Mouse (Mus musculus) heart, postnatal 0 days (tissue): ENCODE measurements around the gene Clip3. TPM values are rescaled to one million over a fixed set of nuclear protein-coding genes. Genes with fewer than 3 reads are reported as not detected.
A peak's percentile ranks its signal among the peaks of the same experiment; 100 is the strongest.

Experiments used
- ATAC-seq: fragments of 200-750 bp; cut with Nextera tagmentation; 2 replicates; pipeline ENCODE4 v1.8.0; 2017; ENCODE audit warnings: low read depth, moderate number of reproducible peaks, moderate library complexity; ENCODE audit not compliant: insufficient read depth
- DNase-seq: peaks from one replicate; pipeline ENCODE4 v3.0.0-alpha.2; 2016; ENCODE audit warnings: low spot score
- H3K27ac ChIP-seq: fragments of 300-500 bp; sonication (generic); 2 replicates; pipeline ENCODE4 v1.5.1; 2014; ENCODE audit warnings: low read depth, mild to moderate bottlenecking
- H3K27me3 ChIP-seq: fragments of 300-500 bp; sonication (generic); 2 replicates; pipeline ENCODE4 v1.6.1; 2014; ENCODE audit warnings: low read length, mixed read lengths; ENCODE audit not compliant: control insufficient read depth, insufficient read depth
- H3K36me3 ChIP-seq: fragments of 300-500 bp; sonication (generic); replicated peaks from 2 replicates; pipeline ENCODE4 v1.6.1; 2014; ENCODE audit warnings: low read length, mixed read lengths; ENCODE audit not compliant: control insufficient read depth, insufficient read depth
- H3K4me1 ChIP-seq: fragments of 300-500 bp; sonication (generic); 2 replicates; pipeline ENCODE4 v1.6.1; 2014; ENCODE audit warnings: antibody characterized with exemption; ENCODE audit not compliant: control insufficient read depth, insufficient read depth
- H3K4me2 ChIP-seq: fragments of 300-500 bp; sonication (generic); 2 replicates; pipeline ENCODE4 v1.6.1; 2014; ENCODE audit warnings: low read depth, mild to moderate bottlenecking, low read length, moderate library complexity
- H3K4me3 ChIP-seq: fragments of 300-500 bp; sonication (generic); 2 replicates; pipeline ENCODE4 v1.5.1; 2014; ENCODE audit warnings: low read depth, low read length
- H3K9ac ChIP-seq: fragments of 300-500 bp; sonication (generic); replicated peaks from 2 replicates; pipeline ENCODE4 v1.6.1; 2014; ENCODE audit warnings: low read depth, low read length, mixed read lengths
- H3K9me3 ChIP-seq: fragments of 300-500 bp; sonication (generic); replicated peaks from 2 replicates; pipeline ENCODE4 v1.6.1; 2016; ENCODE audit warnings: low read length; ENCODE audit not compliant: control insufficient read depth
- CTCF ChIP-seq: IDR thresholded peaks from 2 replicates; pipeline ENCODE4 v1.5.1; 2016; ENCODE audit warnings: antibody characterized with exemption, control low read depth, low read depth
- EP300 ChIP-seq: IDR thresholded peaks from 2 replicates; pipeline ENCODE4 v1.6.1; 2016; ENCODE audit warnings: antibody characterized with exemption, low read depth
- WGBS: fragments of 180-500 bp; shearing (Covaris S2); extraction: QIAGEN DNeasy Blood & Tissue Kit; methylation state at CpG from one replicate; pipeline ENCODE4 v1.1.7; 2014; 5-methylcytosine and 5-hydroxymethylcytosine counted together
- polyA plus RNA-seq: library from polyadenylated mRNA; unstranded; fragments of >200 nt; fragmentation: Nextera tagmentation; extraction: Ambion mirVana; gene quantifications from 2 replicates; pipeline ENCODE4 v1.2.1, GENCODE M21; 2015
- total RNA-seq: library from RNA; depleted of rRNA; stranded (reverse); fragments of >200 nt; gene quantifications from 2 replicates; pipeline ENCODE4 v1.2.3, GENCODE M21; 2014; ENCODE audit warnings: low replicate concordance

The Clip3 gene
- total and polyA plus RNA-seq, 2 experiments from 2014 or later: 3.1 to 22.4 TPM

DNA sequence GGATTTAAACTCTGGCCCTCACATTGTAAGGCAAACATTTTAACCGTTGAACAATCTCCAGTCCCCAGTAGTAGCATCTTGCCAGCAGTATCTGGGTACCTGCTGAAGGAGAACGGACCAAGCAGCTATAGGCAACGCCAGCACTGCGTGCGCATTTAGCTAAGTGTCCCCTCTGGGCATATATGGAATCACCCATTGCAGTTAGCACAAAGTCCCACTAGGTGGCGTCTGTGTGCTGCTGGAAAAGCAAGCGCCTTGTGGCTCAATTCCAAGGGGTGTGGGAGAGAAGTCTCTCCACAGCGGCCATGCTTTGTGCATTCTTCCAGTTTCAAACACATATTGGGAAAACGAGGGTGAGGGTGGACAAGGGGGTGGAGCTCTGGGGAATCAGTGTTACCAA, 44.9 kb downstream of the Clip3 start:
- peak; percentile 78 for DNase-seq
- no peak; the same call in 1 of the 2 replicates for ATAC-seq
- Histone ChIP-seq H3K4me3 (no peak overlapping the region), H3K4me2 (0 out of 2 replicates have a peak overlapping the region, but pooled peaks have one; percentile 12), H3K36me3 (no peaks in the 10 kb centered on the region), H3K9me3 (no peaks in the 10 kb centered on the region), H3K27me3 (peaks cover 14% of the 10 kb centered on the region), H3K27ac (no peak overlapping the region), H3K4me1 (peaks cover 26% of the 10 kb centered on the region), H3K9ac (no peak overlapping the region)
- TF ChIP-seq EP300 (no peak), CTCF (peak; percentile 95)
- 3% methylated on average over 9 of the region's 9 CpGs for WGBS

DNA sequence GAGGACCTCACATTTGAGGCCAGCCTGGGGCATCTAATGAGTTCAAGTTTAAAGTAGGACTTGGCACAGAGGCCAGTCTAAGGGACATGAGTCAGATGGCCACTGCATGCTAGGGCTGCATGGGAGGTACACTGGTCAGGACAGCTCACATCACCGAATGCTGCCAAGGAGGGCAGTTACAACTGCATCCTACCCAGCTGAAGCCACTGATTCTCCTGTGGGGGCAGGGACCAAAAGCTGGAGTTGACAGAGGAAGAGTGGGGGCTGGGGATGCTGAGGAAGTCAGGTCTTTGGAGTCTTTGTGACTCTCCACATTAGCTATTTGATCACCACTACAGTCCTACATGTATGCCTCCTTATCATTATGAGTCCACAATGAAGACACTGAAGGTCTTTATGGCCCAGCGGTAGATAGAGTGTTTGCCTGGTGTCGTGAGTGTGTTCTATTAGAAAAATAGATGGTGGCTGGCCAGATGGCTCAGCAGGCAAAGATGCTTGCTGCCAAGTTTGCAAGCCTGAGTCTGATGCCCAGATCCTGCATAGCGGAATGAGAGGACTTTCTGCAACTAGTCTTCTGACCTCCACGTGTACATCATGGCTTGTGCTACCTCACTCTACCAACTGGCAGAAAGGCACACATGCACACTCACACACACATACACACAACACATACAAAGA, 48.0 kb downstream of the Clip3 start:
- Histone ChIP-seq H3K36me3 (no peaks in the 10 kb centered on the region), H3K4me2 (no peak overlapping the region), H3K4me1 (no peaks in the 10 kb centered on the region), H3K4me3 (no peak overlapping the region), H3K9me3 (no peaks in the 10 kb centered on the region), H3K27ac (no peak overlapping the region), H3K9ac (no peak overlapping the region), H3K27me3 (peaks cover 14% of the 10 kb centered on the region)
- DNase-seq (no peak), ATAC-seq (no peak)
- TF ChIP-seq EP300 (no peak), CTCF (no peak)
- 67% methylated on average over 5 of the region's 5 CpGs for WGBS

DNA sequence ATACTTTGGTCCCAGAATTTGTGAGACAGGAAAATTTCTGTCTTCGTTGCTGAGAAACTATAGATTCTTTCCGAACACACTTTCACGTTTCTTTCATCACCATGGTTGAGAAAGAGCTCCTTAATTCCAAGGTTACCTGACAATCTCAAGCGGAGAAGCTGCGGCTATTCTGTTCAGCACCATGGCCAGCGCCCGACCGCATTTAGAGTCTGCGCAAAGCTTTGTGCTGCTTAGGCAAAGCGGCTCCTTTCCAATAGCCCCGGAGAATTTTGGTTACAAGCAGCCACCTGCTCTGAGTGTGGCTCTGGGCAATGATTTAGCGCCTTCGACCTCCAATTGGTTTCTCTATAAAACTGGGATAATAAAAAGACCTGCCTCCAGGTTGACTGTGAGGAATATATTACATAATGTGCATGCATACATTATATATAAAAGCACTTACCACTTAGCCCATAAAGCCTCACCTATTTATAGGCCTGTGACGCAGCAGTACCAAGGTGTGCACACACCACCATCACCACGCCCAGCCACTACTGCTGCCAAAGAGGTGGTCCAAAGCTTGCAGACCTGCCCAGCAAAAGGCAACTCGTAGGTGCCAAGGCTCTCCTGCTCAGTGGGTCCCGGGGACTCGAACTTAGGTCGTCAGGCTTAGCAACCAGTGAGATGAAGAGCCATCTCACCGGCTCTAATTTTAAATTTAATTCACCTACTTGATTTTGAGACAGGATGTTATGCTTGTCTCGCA, 55.3 kb downstream of the Clip3 start:
- ATAC-seq (no peak), DNase-seq (no peak)
- TF ChIP-seq EP300: no peak
- TF ChIP-seq CTCF: no peak
- no peaks in the 10 kb centered on the region for H3K9me3 ChIP-seq
- no peaks in the 10 kb centered on the region for H3K4me1 ChIP-seq
- 21% methylated on average over 21 of the region's 21 CpGs for WGBS
- H3K36me3 ChIP-seq: no peaks in the 10 kb centered on the region
- H3K27ac ChIP-seq: no peak overlapping the region
- H3K9ac ChIP-seq: no peak overlapping the region
- no peak overlapping the region for H3K4me2 ChIP-seq
- H3K4me3 ChIP-seq: no peak overlapping the region
- H3K27me3 ChIP-seq: peaks cover 41% of the 10 kb centered on the region

DNA sequence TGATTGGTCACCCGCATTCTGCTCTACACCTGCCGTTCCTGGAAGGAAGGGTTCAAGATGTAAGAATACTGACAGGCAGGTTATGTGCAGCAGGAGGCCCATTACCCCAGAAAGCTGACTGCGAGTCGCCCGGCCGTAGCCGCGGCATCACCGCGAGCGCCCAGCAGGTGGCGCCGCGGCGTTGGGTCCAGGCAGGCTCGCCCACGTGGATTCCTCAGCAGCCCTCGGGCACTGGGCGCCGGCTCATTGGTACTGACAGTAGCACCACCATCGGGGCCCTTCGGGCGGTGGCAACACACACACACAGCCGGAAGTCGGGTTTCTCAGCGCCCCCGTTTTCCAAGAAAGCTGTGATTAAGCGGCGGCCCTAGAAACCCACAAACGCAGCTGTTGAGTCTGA, 56.3 kb downstream of the Clip3 start:
- ATAC-seq: 0 out of 2 replicates have a peak, but pooled peaks have one; percentile 30
- H3K9me3 ChIP-seq: no peaks in the 10 kb centered on the region
- 2% methylated on average over 30 of the region's 30 CpGs for WGBS

DNA sequence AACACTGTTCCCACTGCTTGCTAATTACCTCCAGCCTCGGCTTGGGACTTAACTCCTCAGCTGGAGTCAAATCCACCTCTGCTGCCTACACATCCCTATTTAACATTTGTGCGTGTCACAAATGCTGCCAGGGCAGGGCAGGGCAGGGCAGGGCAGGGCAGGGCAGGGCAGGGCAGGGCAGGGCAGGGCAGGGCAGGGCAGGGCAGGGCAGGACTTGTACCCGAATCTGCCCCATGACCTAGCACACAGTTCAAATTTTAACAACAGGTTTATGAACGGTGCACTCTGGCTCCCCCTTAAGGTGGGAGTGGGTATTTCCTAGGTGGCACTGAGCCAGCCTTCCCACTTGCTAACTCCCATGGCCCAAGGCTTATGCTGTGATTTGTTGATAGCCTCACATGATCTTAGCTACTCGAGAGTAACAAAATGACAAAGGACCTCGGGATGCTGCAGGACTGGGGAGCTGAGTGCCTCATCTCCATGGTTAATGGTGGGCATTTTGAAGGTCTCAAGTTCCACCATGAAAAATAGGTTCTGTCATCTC, 61.8 kb downstream of the Clip3 start:
- H3K27me3 ChIP-seq: peaks cover 24% of the 10 kb centered on the region
- no peak for ATAC-seq
- H3K9me3 ChIP-seq: no peaks in the 10 kb centered on the region
- H3K27ac ChIP-seq: no peak overlapping the region
- no peak overlapping the region for H3K4me2 ChIP-seq
- WGBS: 14% methylated on average over 6 of the region's 6 CpGs
- no peaks in the 10 kb centered on the region for H3K4me1 ChIP-seq
- no peak for TF ChIP-seq EP300
- peak; percentile 65 for TF ChIP-seq CTCF
- DNase-seq: peak; percentile 46
- no peaks in the 10 kb centered on the region for H3K36me3 ChIP-seq
- H3K9ac ChIP-seq: no peak overlapping the region
- H3K4me3 ChIP-seq: no peak overlapping the region

More for the DNA sequence above, 56.3 kb downstream of the Clip3 start:
- Histone ChIP-seq H3K4me3 (no peak overlapping the region), H3K4me2 (no peak overlapping the region), H3K36me3 (no peaks in the 10 kb centered on the region), H3K9ac (no peak overlapping the region), H3K4me1 (no peaks in the 10 kb centered on the region), H3K27me3 (peaks cover 44% of the 10 kb centered on the region), H3K27ac (no peak overlapping the region)
- TF ChIP-seq EP300 (no peak), CTCF (peak; percentile 64)
- no peak for DNase-seq
